Mouse (Mus musculus) heart, embryonic 15.5 days (tissue): ENCODE results near the gene 4930435E12Rik. TPM values are rescaled to one million over a fixed set of nuclear protein-coding genes. Genes with fewer than 3 reads are reported as not detected.
"Not testable (repeated sequence)": the region's sequence is repeated elsewhere in the genome, so short reads cannot be mapped to it uniquely, and the experiment has no call there.

ENCODE experiments used
- ATAC-seq: fragments of 200-750 bp; cut with Nextera tagmentation; replicated peaks from 2 replicates; pipeline ENCODE4 v1.8.0; 2017; ENCODE audit warnings: low read depth, moderate TSS enrichment; ENCODE audit not compliant: insufficient number of reproducible peaks, insufficient read depth, low FRiP score
- H3K27ac ChIP-seq: fragments of 300-500 bp; sonication (generic); 2 replicates; pipeline ENCODE4 v1.5.1; 2015; ENCODE audit warnings: mild to moderate bottlenecking, inconsistent platforms
- H3K27me3 ChIP-seq: fragments of 300-500 bp; sonication (generic); 2 replicates; pipeline ENCODE4 v1.6.1; 2015; ENCODE audit warnings: inconsistent platforms
- H3K36me3 ChIP-seq: fragments of 300-500 bp; sonication (generic); 2 replicates; pipeline ENCODE4 v1.6.1; 2015; ENCODE audit warnings: mild to moderate bottlenecking, inconsistent platforms
- H3K4me1 ChIP-seq: fragments of 300-500 bp; sonication (generic); replicated peaks from 2 replicates; pipeline ENCODE4 v1.6.1; 2015; ENCODE audit warnings: inconsistent platforms
- H3K4me2 ChIP-seq: fragments of 300-500 bp; sonication (generic); 2 replicates; pipeline ENCODE4 v1.6.1; 2015; ENCODE audit warnings: inconsistent platforms, mild to moderate bottlenecking, moderate library complexity
- H3K4me3 ChIP-seq: fragments of 300-500 bp; sonication (generic); 2 replicates; pipeline ENCODE4 v1.5.1; 2015; ENCODE audit warnings: mild to moderate bottlenecking, inconsistent platforms
- H3K9ac ChIP-seq: fragments of 300-500 bp; sonication (generic); 2 replicates; pipeline ENCODE4 v1.6.1; 2015; ENCODE audit warnings: mild to moderate bottlenecking, inconsistent platforms
- H3K9me3 ChIP-seq: fragments of 300-500 bp; sonication (generic); replicated peaks from 2 replicates; pipeline ENCODE4 v1.6.1; 2016; ENCODE audit warnings: inconsistent platforms
- WGBS: fragments of 180-500 bp; shearing (Covaris S2); methylation state at CpG from one replicate; pipeline ENCODE4 v1.1.7; 2015; ENCODE audit warnings: mixed read lengths; 5-methylcytosine and 5-hydroxymethylcytosine counted together
- polyA plus RNA-seq: library from polyadenylated mRNA; unstranded; fragments of >200 nt; fragmentation: Nextera tagmentation; extraction: Ambion mirVana; gene quantifications from 2 replicates; pipeline ENCODE4 v1.2.1, GENCODE M21; 2015

4930435E12Rik gene
- not detected in 2 replicates for polyA plus RNA-seq

- WGBS, result 78% methylated on average over 3 of the region's 3 CpGs
- Histone ChIP-seq H3K4me2 (no peak within 1 kb of the TSS), H3K27me3 (no peaks in the 10 kb centered on the region), H3K27ac (no peak within 1 kb of the TSS), H3K4me3 (no peak within 1 kb of the TSS), H3K9ac (no peak within 1 kb of the TSS), H3K4me1 (no peaks in the 10 kb centered on the region), H3K9me3 (no peaks in the 10 kb centered on the region), H3K36me3 (no peaks in the 10 kb centered on the region)
- ATAC-seq, result no peak
These were observed at the start of gene 4930435E12Rik for GRCm38 (mm10) chr16:38828649-38829048. 4930435E12Rik (minus strand) TSS chr16:38828749.

GRCm38 (mm10) chr16:38874481-38874880 is 45.9 kb upstream of the 4930435E12Rik start:
- Histone ChIP-seq H3K4me2 (no peak overlapping the region), H3K9me3 (no peaks in the 10 kb centered on the region), H3K4me3 (no peak overlapping the region), H3K4me1 (no peaks in the 10 kb centered on the region), H3K27ac (no peak overlapping the region), H3K36me3 (no peaks in the 10 kb centered on the region), H3K9ac (no peak overlapping the region), H3K27me3 (no peaks in the 10 kb centered on the region)
- no peak for ATAC-seq
- WGBS, result 33% methylated on average over 4 of the region's 4 CpGs

- Histone ChIP-seq H3K9ac (no peak overlapping the region), H3K9me3 (no peaks in the 10 kb centered on the region), H3K36me3 (no peaks in the 10 kb centered on the region), H3K4me1 (no peaks in the 10 kb centered on the region), H3K4me3 (no peak overlapping the region), H3K4me2 (no peak overlapping the region), H3K27me3 (no peaks in the 10 kb centered on the region), H3K27ac (no peak overlapping the region)
- no peak for ATAC-seq
- 75% methylated on average over 4 of the region's 4 CpGs for WGBS
These were observed 44.7 kb upstream of the 4930435E12Rik start for GRCm38 (mm10) chr16:38873231-38873630.

DNA sequence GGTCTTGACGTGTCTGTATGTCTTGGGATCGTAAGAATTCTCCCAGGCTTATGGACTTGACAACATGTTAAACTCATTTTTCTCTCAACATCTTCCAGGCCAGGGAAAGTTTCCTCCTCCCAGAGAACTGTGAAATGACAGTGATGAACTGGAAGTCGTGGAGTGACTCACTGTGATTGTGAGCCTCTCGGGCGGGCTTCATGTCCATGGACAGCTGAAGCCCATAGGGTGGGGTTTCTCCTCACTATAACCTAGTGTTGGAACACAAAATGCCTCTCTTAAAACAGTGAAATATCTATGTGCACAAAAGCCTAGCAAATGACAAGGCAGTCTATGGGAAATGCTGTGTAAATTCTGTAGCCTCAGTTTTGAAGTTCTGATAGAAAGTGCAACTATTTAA is 35.8 kb upstream of the 4930435E12Rik start:
- H3K4me3 ChIP-seq, result no peak overlapping the region
- no peaks in the 10 kb centered on the region for H3K36me3 ChIP-seq
- no peaks in the 10 kb centered on the region for H3K27me3 ChIP-seq
- no peak for ATAC-seq
- H3K27ac ChIP-seq, result no peak overlapping the region
- H3K4me1 ChIP-seq, result 0 out of 2 replicates have a peak, but pooled peaks cover 2% of the 10 kb centered on the region
- H3K4me2 ChIP-seq, result no peak overlapping the region
- no peak overlapping the region for H3K9ac ChIP-seq
- no peaks in the 10 kb centered on the region for H3K9me3 ChIP-seq
- 63% methylated on average over 5 of the region's 5 CpGs for WGBS

DNA sequence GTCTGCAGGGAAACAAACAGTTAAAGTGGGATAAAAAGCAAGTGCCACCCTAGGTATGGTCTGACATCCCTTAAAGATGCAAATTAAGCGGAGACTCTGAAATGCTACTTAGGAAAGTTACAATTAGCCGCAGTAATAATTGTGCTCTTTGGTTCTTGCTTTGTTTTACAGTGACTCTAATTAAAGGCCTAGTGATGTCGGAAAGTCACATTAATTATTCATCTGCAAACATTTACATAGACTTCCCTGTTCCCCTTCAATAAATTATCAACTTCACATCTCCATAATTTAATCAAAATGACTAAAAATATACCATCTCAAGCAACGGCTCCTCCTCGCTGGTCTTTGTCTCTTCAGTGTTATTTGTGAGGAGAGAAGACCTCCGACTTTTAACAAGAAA is 32.0 kb upstream of the 4930435E12Rik start:
- no peaks in the 10 kb centered on the region for H3K36me3 ChIP-seq
- no peak for ATAC-seq
- H3K27ac ChIP-seq, result no peak overlapping the region
- 73% methylated on average over 6 of the region's 6 CpGs for WGBS
- no peak overlapping the region for H3K4me3 ChIP-seq
- 0 out of 2 replicates have a peak, but pooled peaks cover 4% of the 10 kb centered on the region for H3K27me3 ChIP-seq
- no peaks in the 10 kb centered on the region for H3K9me3 ChIP-seq
- no peak overlapping the region for H3K4me2 ChIP-seq
- H3K4me1 ChIP-seq, result 0 out of 2 replicates have a peak, but pooled peaks cover 2% of the 10 kb centered on the region
- no peak overlapping the region for H3K9ac ChIP-seq

- no peaks in the 10 kb centered on the region for H3K4me1 ChIP-seq
- H3K9ac ChIP-seq, result no peak overlapping the region
- no peaks in the 10 kb centered on the region for H3K36me3 ChIP-seq
- no peak overlapping the region for H3K4me3 ChIP-seq
- no peak for ATAC-seq
- no peak overlapping the region for H3K27ac ChIP-seq
- 0 out of 2 replicates have a peak, but pooled peaks cover 4% of the 10 kb centered on the region for H3K27me3 ChIP-seq
- H3K4me2 ChIP-seq, result no peak overlapping the region; the same call in 1 of the 2 replicates
- H3K9me3 ChIP-seq, result no peaks in the 10 kb centered on the region
- 22% methylated on average over 8 of the region's 8 CpGs for WGBS
These were observed 29.7 kb upstream of the 4930435E12Rik start for GRCm38 (mm10) chr16:38858120-38858749.

GRCm38 (mm10) chr16:38812521-38812920 is 16.0 kb downstream of the 4930435E12Rik start:
- peaks cover 19% of the 10 kb centered on the region for H3K4me1 ChIP-seq
- ATAC-seq, result no peak
- H3K9ac ChIP-seq, result no peak overlapping the region
- no peak overlapping the region for H3K27ac ChIP-seq
- no peak overlapping the region for H3K4me3 ChIP-seq
- H3K9me3 ChIP-seq, result no peaks in the 10 kb centered on the region
- WGBS, result 26% methylated on average over 8 of the region's 8 CpGs
- no peak overlapping the region for H3K4me2 ChIP-seq
- no peaks in the 10 kb centered on the region for H3K27me3 ChIP-seq
- no peaks in the 10 kb centered on the region for H3K36me3 ChIP-seq

DNA sequence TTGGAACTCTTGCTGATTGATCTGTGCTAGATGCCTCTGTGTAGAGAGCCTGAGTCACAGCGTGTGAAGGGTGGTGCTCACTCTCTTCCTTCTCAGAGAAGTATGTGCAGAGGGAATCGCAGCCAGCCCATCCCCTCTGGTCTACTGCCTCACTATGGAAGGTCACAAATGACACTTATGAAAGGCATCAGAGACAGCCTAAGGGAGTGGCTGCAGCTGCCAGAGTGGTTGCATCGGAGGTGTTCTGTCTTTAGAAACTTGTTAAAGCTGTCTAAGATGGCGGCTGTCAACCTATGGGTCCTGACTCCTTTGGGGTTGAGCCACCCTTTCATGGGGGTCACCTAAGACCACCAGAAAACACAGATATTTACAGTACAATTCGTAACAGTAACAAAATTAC is 18.4 kb downstream of the 4930435E12Rik start:
- no peaks in the 10 kb centered on the region for H3K9me3 ChIP-seq
- no peak overlapping the region for H3K9ac ChIP-seq
- ATAC-seq, result no peak
- 0 out of 2 replicates have a peak, but pooled peaks cover 2% of the 10 kb centered on the region for H3K4me1 ChIP-seq
- no peak overlapping the region for H3K27ac ChIP-seq
- WGBS, result 53% methylated on average over 5 of the region's 5 CpGs
- H3K4me3 ChIP-seq, result no peak overlapping the region
- no peak overlapping the region for H3K4me2 ChIP-seq
- no peaks in the 10 kb centered on the region for H3K36me3 ChIP-seq
- H3K27me3 ChIP-seq, result no peaks in the 10 kb centered on the region

GRCm38 (mm10) chr16:38807796-38808195 is 20.8 kb downstream of the 4930435E12Rik start:
- not testable (repeated sequence) for H3K4me3 ChIP-seq, H3K36me3 ChIP-seq, H3K27me3 ChIP-seq, H3K27ac ChIP-seq, H3K9me3 ChIP-seq, H3K4me2 ChIP-seq, ATAC-seq, H3K9ac ChIP-seq, H3K4me1 ChIP-seq
- WGBS, result 77% methylated on average over 5 of the region's 5 CpGs

GRCm38 (mm10) chr16:38800091-38800490 is 28.5 kb downstream of the 4930435E12Rik start, which contains the start of gene Upk1b:
Upk1b (minus strand) TSS chr16:38800328.
- Histone ChIP-seq H3K4me2 (no peak within 1 kb of the TSS; the same call in 1 of the 2 replicates), H3K9ac (no peak within 1 kb of the TSS)

GRCm38 (mm10) chr16:38798957-38799450 is 29.5 kb downstream of the 4930435E12Rik start:
- peaks cover 4% of the 10 kb centered on the region for H3K4me1 ChIP-seq
- no peak overlapping the region for H3K4me2 ChIP-seq
- H3K27ac ChIP-seq, result no peak overlapping the region
- H3K4me3 ChIP-seq, result no peak overlapping the region
- 55% methylated on average over 3 of the region's 3 CpGs for WGBS
- no peak overlapping the region for H3K9ac ChIP-seq
- no peaks in the 10 kb centered on the region for H3K36me3 ChIP-seq
- ATAC-seq, result no peak
- H3K9me3 ChIP-seq, result no peaks in the 10 kb centered on the region
- no peaks in the 10 kb centered on the region for H3K27me3 ChIP-seq

More at GRCm38 (mm10) chr16:38800091-38800490, 28.5 kb downstream of the 4930435E12Rik start, which contains the start of gene Upk1b:
- no peak within 1 kb of the TSS for H3K27ac ChIP-seq
- 0 out of 2 replicates have a peak, but pooled peaks have one; percentile 18 for ATAC-seq
- no peaks in the 10 kb centered on the region for H3K9me3 ChIP-seq
- no peak within 1 kb of the TSS for H3K4me3 ChIP-seq
- no peaks in the 10 kb centered on the region for H3K27me3 ChIP-seq
- WGBS, result 24% methylated on average over 10 of the region's 10 CpGs
- H3K36me3 ChIP-seq, result no peaks in the 10 kb centered on the region
- peaks cover 4% of the 10 kb centered on the region for H3K4me1 ChIP-seq

GRCm38 (mm10) chr16:38793120-38793519 is 35.4 kb downstream of the 4930435E12Rik start:
- Histone ChIP-seq H3K36me3 (no peaks in the 10 kb centered on the region), H3K27me3 (no peaks in the 10 kb centered on the region), H3K9ac (no peak overlapping the region), H3K4me1 (peaks cover 13% of the 10 kb centered on the region), H3K27ac (peak overlapping the region; percentile 4), H3K4me2 (peak overlapping the region; percentile 50), H3K9me3 (no peaks in the 10 kb centered on the region), H3K4me3 (peak overlapping the region; percentile 4; the same call in 1 of the 2 replicates)
- WGBS, result 31% methylated on average over 6 of the region's 6 CpGs
- ATAC-seq, result peak; percentile 85
